Mouse (Mus musculus) left cerebral cortex, adult 2 months (tissue): ENCODE measurements around the gene Limd2. TPM values are rescaled to one million over a fixed set of nuclear protein-coding genes. Genes with fewer than 3 reads are reported as not detected.

ENCODE experiments used
- DNase-seq, 2 experiments: peaks; one replicate each; pipeline ENCODE4 v3.0.0; 2021 to 2022; ENCODE audit warnings: low spot score in 2 of 2, mixed read lengths in 1 of 2; ENCODE audit errors: extremely low spot score in 1 of 2
- H3K27ac ChIP-seq: fragments of 200-600 bp; 2 replicates; pipeline ENCODE4 v1.8.1; 2022
- H3K4me3 ChIP-seq: fragments of 200-600 bp; 2 replicates; pipeline ENCODE4 v1.8.1; 2022
- CTCF ChIP-seq: fragments of 200-600 bp; IDR thresholded peaks from 2 replicates; pipeline ENCODE4 v1.8.1; 2022; ENCODE audit warnings: antibody characterized with exemption, mild to moderate bottlenecking, moderate library complexity
- intact Hi-C: fragments of 180-260 bp; cut with DNase I; formaldehyde crosslinking; loops from one replicate; pipeline ENCODE4 v1.15.1; 2025
- total RNA-seq, 2 experiments: library from RNA; stranded (reverse); gene quantifications; 2 replicates each; pipeline ENCODE4 v1.2.3; 2021

The Limd2 gene
- total RNA-seq, 2 experiments from 2014 or later, result 78.1 to 96.5 TPM

- Histone ChIP-seq H3K27ac (no peak overlapping the region), H3K4me3 (no peak overlapping the region)
- no peak for TF ChIP-seq CTCF
- intact Hi-C loops, result no loop called here
- no peak for DNase-seq
These were observed 49.0 kb downstream of the Limd2 start for GRCm38 (mm10) chr11:106111688-106112087.

Other genes starting within 250 kb of the Limd2 start
- gene Cyb561, start 207.5 kb downstream of the Limd2 start, total RNA-seq, result 10 to 100 TPM; 87.9 to 92.8 TPM
- gene Ace, start 192.9 kb downstream of the Limd2 start, total RNA-seq, result 10 to 100 TPM in 1 of 2 experiments, 1 to 10 TPM in 1; 9.1 to 13.0 TPM
- not detected for gene Ace3, start 166.2 kb downstream of the Limd2 start, total RNA-seq
- gene Kcnh6, start 152.7 kb downstream of the Limd2 start, total RNA-seq, result 1 to 10 TPM; 2.3 to 2.4 TPM
- 100 to 1,000 TPM; 134 to 142 TPM for gene Dcaf7, start 124.0 kb downstream of the Limd2 start, total RNA-seq
- gene Taco1, start 94.8 kb downstream of the Limd2 start, total RNA-seq, result 10 to 100 TPM; 18.0 to 20.2 TPM
- 10 to 100 TPM; 29.5 to 31.7 TPM for gene Map3k3, start 76.2 kb downstream of the Limd2 start, total RNA-seq
- not detected for gene Gm10840, start within 50 bp of the Limd2 start, total RNA-seq
- gene Strada, start 41.3 kb upstream of the Limd2 start, total RNA-seq, result 10 to 100 TPM; 30.9 to 31.5 TPM
- gene Ccdc47, start 55.5 kb upstream of the Limd2 start, total RNA-seq, result 10 to 100 TPM; 83.2 to 84.8 TPM
- 10 to 100 TPM; 63.4 to 68.7 TPM for gene Ddx42, start 56.1 kb upstream of the Limd2 start, total RNA-seq
- 10 to 100 TPM; 30.1 to 31.1 TPM for gene Ftsj3, start 95.2 kb upstream of the Limd2 start, total RNA-seq
- gene Psmc5, start 95.3 kb upstream of the Limd2 start, total RNA-seq, result 100 to 1,000 TPM; 187 to 209 TPM
- gene Smarcd2, start 112.1 kb upstream of the Limd2 start, total RNA-seq, result 10 to 100 TPM; 16.5 to 18.8 TPM
- gene Tcam1, start 115.8 kb upstream of the Limd2 start, total RNA-seq, result not detected
- gene Gh, start 141.0 kb upstream of the Limd2 start, total RNA-seq, result not detected
- not detected for gene Cd79b, start 153.9 kb upstream of the Limd2 start, total RNA-seq
- not detected for gene Scn4a, start 192.4 kb upstream of the Limd2 start, total RNA-seq
- not detected for gene Prr29, start 204.6 kb upstream of the Limd2 start, total RNA-seq
- gene Icam2, start 227.2 kb upstream of the Limd2 start, total RNA-seq, result 1 to 10 TPM; 3.2 to 3.6 TPM